Mouse (Mus musculus) layer of hippocampus, adult 11-12 months (tissue): ENCODE results near the gene Psmc3.

Experiments
- DNase-seq: peaks from one replicate; pipeline ENCODE4 v3.0.0; 2022; ENCODE audit warnings: low spot score

Psmc3 gene

DNA sequence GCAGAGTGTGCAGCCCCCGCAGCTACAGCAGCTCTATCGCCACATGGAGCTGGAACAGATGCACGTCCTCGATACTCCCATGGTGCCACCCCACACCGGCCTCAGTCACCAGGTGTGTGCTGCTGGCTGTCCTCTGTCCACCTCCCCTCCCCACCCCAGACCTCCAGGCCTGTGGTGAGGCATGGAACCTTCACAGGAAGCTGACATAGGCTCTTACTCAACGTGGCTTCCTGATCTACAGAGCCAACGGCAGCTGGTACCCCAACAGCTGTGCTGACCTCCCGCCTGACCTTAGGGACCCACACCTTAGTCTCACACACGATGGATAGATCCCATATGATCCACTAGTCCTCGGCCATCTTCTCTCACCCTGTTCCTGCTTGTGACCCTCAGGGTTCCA lies 59.5 kb downstream of the Psmc3 start:
- DNase-seq, result no peak

GRCm38 (mm10) chr2:91113852-91114251 lies 60.0 kb downstream of the Psmc3 start:
- DNase-seq, result no peak

DNA sequence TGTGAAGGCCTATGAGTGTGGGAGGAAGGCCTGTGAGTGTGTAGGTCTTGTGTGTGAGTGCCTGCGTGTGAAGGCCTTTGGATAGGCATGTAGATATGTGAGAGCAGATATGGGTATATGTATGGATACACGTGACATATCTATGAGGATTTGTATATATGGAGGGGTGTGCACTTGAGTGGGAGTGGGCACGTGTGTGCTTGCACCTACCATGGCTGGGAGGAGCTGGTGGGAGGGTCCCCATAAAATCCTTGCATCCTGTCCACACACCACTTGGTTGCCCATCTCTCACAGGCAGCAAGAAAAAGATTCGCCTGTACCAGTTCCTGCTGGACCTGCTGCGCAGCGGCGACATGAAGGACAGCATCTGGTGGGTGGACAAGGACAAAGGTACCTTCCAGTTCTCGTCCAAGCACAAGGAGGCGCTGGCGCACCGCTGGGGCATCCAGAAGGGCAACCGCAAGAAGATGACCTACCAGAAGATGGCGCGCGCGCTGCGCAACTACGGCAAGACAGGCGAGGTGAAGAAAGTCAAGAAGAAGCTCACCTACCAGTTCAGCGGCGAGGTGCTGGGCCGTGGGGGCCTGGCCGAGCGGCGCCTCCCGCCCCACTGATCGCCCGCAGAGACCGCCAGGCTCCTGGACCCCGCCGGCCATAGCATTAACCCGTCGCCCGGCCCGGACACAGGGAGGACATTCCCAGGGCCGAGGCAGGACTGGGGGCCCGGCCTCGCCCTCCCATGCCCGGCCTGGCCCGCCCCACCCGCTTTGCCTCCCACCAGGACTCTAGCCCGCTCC lies 61.2 kb downstream of the Psmc3 start:
- DNase-seq, result peak; percentile 94

DNA sequence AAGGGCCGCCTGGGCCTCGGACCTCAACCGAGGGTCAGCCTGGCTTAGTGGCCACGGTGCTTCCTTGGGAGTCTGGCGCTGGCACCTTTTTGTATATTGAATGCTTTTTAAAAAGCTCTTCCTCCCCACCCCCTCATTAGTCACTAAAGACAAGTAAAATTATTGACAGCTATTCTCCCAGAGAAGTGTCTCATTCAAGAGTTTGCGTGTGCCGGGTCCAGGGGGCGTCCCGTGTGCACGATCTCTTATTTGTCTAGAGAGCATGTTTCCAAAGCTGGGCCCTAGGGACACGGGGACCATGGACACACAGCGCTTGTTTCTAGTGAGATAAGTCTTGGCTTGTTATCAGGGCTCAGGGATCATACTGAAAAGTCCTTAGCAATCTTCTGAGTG lies 61.8 kb downstream of the Psmc3 start:
- DNase-seq, result no peak
